Mouse (Mus musculus) cerebellum, postnatal 36 days (tissue): ENCODE results near the gene Srek1.

Source experiments
- DNase-seq, 2 experiments: peaks; one replicate each; pipeline ENCODE4 v3.0.0; 2021 to 2022; ENCODE audit warnings: mixed read lengths in 2 of 2

Gene Srek1

GRCm38 (mm10) chr13:103711406-103712025, 62.9 kb downstream of the Srek1 start:
- no peak for DNase-seq

GRCm38 (mm10) chr13:103710359-103710781, 64.0 kb downstream of the Srek1 start:
- peak in 1 of 2 experiments; percentile 23 for DNase-seq

GRCm38 (mm10) chr13:103705436-103705978, 68.9 kb downstream of the Srek1 start:
- no peak for DNase-seq

- DNase-seq = no peak
These were observed 70.6 kb downstream of the Srek1 start for GRCm38 (mm10) chr13:103703833-103704232.

DNA sequence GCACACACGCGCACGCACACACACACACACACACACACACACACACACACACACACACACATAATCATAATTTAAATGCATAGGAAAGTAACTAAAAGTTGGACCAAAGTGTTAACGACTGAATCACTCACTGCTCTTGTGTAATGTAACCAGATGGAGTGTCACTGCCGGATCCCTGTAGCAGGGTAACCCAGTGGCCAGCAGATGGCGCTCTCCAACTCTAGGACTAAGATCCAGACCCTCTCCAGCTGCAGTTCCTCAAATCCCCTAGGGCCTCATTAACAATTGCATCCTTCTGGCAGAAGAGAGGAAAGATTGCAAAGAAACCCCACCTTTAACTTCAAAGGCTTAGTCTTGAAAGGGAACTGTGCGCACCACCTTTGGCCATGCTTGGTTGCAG, 71.0 kb downstream of the Srek1 start:
- DNase-seq = peak; percentile 25 to 30

GRCm38 (mm10) chr13:103702266-103702665, 72.1 kb downstream of the Srek1 start:
- DNase-seq = no peak

GRCm38 (mm10) chr13:103700752-103701151, 73.7 kb downstream of the Srek1 start:
- no peak for DNase-seq

DNA sequence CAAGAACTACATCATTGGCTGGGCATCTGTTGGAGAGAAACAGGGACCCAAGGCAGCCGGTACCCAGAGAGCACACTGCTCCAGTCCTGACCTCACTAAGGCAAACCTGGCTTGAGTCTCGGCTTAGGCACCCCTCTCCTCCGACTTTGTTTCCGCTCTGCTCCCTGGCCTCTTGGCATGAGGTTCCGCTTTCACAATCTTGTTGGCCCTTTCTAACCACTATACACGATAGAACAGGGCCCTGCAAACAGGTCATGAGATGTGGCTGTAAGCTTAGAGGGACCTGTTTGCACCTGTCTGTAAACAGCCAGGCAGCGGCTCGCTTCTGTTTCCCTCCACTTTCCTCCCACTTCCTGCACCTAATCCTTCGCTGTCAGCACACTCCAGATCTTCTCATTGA, 76.4 kb downstream of the Srek1 start:
- no peak for DNase-seq

GRCm38 (mm10) chr13:103696164-103696563, 78.2 kb downstream of the Srek1 start:
- peak; percentile 14 to 23 for DNase-seq

- no peak for DNase-seq
These were observed 79.0 kb downstream of the Srek1 start for GRCm38 (mm10) chr13:103695456-103695855.
